Mouse (Mus musculus): Measurements from ENCODE around the gene 1700001C19Rik. TPM values are rescaled to one million over a fixed set of nuclear protein-coding genes. Genes with fewer than 3 reads are reported as not detected.

Gene 1700001C19Rik
- total RNA-seq, 1 experiment: 0.85 TPM

- no peak overlapping the region for H3K27ac ChIP-seq (ENCODE audit: insufficient read depth, low read depth, low read length, poor library complexity, severe bottlenecking)
- peaks cover 0 to 33% of the 10 kb centered on the region in 2 experiments; a peak in 2 of 4 replicates for H3K4me1 ChIP-seq (ENCODE audit: control insufficient read depth in 2 of 2, insufficient read depth in 2 of 2, low read length in 2 of 2, poor library complexity in 1 of 2)
- no peaks in the 10 kb centered on the region for H3K9me3 ChIP-seq (ENCODE audit: control insufficient read depth, insufficient read depth, low read depth, low read length)
- DNase-seq (ENCODE audit: low read depth, low spot score): peak; percentile 87
- H3K9ac ChIP-seq (ENCODE audit: insufficient read depth, low read depth, low read length, poor library complexity, severe bottlenecking): no peak overlapping the region
- in situ Hi-C loops (cut with MboI; ENCODE audit: low sequenced_read_pairs in 2 of 2, unreplicated experiment in 2 of 2): no loop called here
- H3K36me3 ChIP-seq (ENCODE audit: control insufficient read depth, insufficient read depth, low read length, poor library complexity, severe bottlenecking): 0 out of 2 replicates have a peak, but pooled peaks cover under 1% of the 10 kb centered on the region
- no peak for TF ChIP-seq HCFC1 (IDR thresholded peaks at IDR 0.05; ENCODE audit: borderline replicate concordance, insufficient read depth, low read length)
- no peak for TF ChIP-seq MAFK (IDR thresholded peaks at IDR 0.05; ENCODE audit: insufficient read depth, low read depth, low read length)
- TF ChIP-seq ZC3H11A (IDR thresholded peaks at IDR 0.05; ENCODE audit: borderline replicate concordance, low read depth, low read length): peak; percentile 59; the same call in 1 of the 2 replicates
- H3K4me3 ChIP-seq (ENCODE audit: insufficient read depth in 1 of 2, low read depth in 1 of 2, low read length in 2 of 2, poor library complexity in 1 of 2, severe bottlenecking in 1 of 2): no peak overlapping the region
Measured at GRCm38 (mm10) chr17:47482401-47482800, 45.2 kb upstream of the 1700001C19Rik start.

DNA sequence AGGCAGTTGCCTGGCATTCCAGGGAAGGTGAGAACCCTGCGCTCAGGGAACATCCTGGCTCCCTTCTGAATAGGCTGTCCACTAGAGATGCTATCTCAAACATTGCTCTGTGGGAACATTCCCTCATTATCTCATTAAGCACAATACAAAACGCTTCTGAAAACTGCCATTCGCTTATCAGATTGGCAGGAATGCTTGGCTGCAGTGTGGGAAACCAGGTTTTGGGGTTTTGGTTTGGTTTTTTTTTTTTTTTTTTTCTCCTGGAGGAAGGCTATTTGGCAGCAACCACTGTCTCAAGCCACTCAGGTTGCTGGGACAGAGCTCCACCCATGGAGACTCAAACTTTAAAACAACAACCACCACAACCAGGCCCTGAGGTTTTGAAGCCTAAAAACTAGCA is 42.7 kb upstream of the 1700001C19Rik start:
- Histone ChIP-seq H3K4me3 (ENCODE audit: insufficient read depth in 1 of 2, low read depth in 1 of 2, low read length in 2 of 2, poor library complexity in 1 of 2, severe bottlenecking in 1 of 2) (no peak overlapping the region), H3K27ac (ENCODE audit: insufficient read depth, low read depth, low read length, poor library complexity, severe bottlenecking) (no peak overlapping the region), H3K9me3 (ENCODE audit: control insufficient read depth, insufficient read depth, low read depth, low read length) (no peaks in the 10 kb centered on the region), H3K36me3 (ENCODE audit: control insufficient read depth, insufficient read depth, low read length, poor library complexity, severe bottlenecking) (no peaks in the 10 kb centered on the region), H3K9ac (ENCODE audit: insufficient read depth, low read depth, low read length, poor library complexity, severe bottlenecking) (no peak overlapping the region), H3K4me1 (ENCODE audit: control insufficient read depth in 2 of 2, insufficient read depth in 2 of 2, low read length in 2 of 2, poor library complexity in 1 of 2) (peaks cover 0 to 15% of the 10 kb centered on the region in 2 experiments; a peak in 2 of 4 replicates)
- in situ Hi-C loops (cut with MboI; ENCODE audit: low sequenced_read_pairs in 2 of 2, unreplicated experiment in 2 of 2): no loop called here
- no peak for DNase-seq (ENCODE audit: low read depth, low spot score)
- TF ChIP-seq CHD2 (IDR thresholded peaks at IDR 0.05; ENCODE audit: low read depth, low read length): no peak
- no peak for TF ChIP-seq ZC3H11A (IDR thresholded peaks at IDR 0.05; ENCODE audit: borderline replicate concordance, low read depth, low read length)
- no peak for TF ChIP-seq MAFK (IDR thresholded peaks at IDR 0.05; ENCODE audit: insufficient read depth, low read depth, low read length)
- no peak for TF ChIP-seq HCFC1 (IDR thresholded peaks at IDR 0.05; ENCODE audit: borderline replicate concordance, insufficient read depth, low read length)
- TF ChIP-seq ZNF384 (IDR thresholded peaks at IDR 0.05; ENCODE audit: low read depth, low read length): no peak

- DNase-seq (ENCODE audit: low read depth, low spot score): peak; percentile 76
Measured at GRCm38 (mm10) chr17:47475714-47476113, 38.5 kb upstream of the 1700001C19Rik start.

GRCm38 (mm10) chr17:47475181-47475580 is 38.0 kb upstream of the 1700001C19Rik start:
- Histone ChIP-seq H3K9me3 (ENCODE audit: control insufficient read depth, insufficient read depth, low read depth, low read length) (no peaks in the 10 kb centered on the region), H3K4me3 (ENCODE audit: insufficient read depth in 1 of 2, low read depth in 1 of 2, low read length in 2 of 2, poor library complexity in 1 of 2, severe bottlenecking in 1 of 2) (no peak overlapping the region)
- in situ Hi-C loops (cut with MboI; ENCODE audit: low sequenced_read_pairs in 2 of 2, unreplicated experiment in 2 of 2): no loop called here

More at GRCm38 (mm10) chr17:47475714-47476113, 38.5 kb upstream of the 1700001C19Rik start:
- TF ChIP-seq ZC3H11A (IDR thresholded peaks at IDR 0.05; ENCODE audit: borderline replicate concordance, low read depth, low read length) (no peak), HCFC1 (IDR thresholded peaks at IDR 0.05; ENCODE audit: borderline replicate concordance, insufficient read depth, low read length) (no peak), MAFK (IDR thresholded peaks at IDR 0.05; ENCODE audit: insufficient read depth, low read depth, low read length) (no peak), ZNF384 (IDR thresholded peaks at IDR 0.05; ENCODE audit: low read depth, low read length) (no peak), CHD2 (IDR thresholded peaks at IDR 0.05; ENCODE audit: low read depth, low read length) (no peak)
- H3K27ac ChIP-seq (ENCODE audit: insufficient read depth, low read depth, low read length, poor library complexity, severe bottlenecking): no peak overlapping the region
- peaks cover 3 to 19% of the 10 kb centered on the region in 2 experiments; a peak in 3 of 4 replicates for H3K4me1 ChIP-seq (ENCODE audit: control insufficient read depth in 2 of 2, insufficient read depth in 2 of 2, low read length in 2 of 2, poor library complexity in 1 of 2)
- no peak overlapping the region for H3K9ac ChIP-seq (ENCODE audit: insufficient read depth, low read depth, low read length, poor library complexity, severe bottlenecking)
- in situ Hi-C loops (cut with MboI; ENCODE audit: low sequenced_read_pairs in 2 of 2, unreplicated experiment in 2 of 2): no loop called here
- no peak overlapping the region for H3K4me3 ChIP-seq (ENCODE audit: insufficient read depth in 1 of 2, low read depth in 1 of 2, low read length in 2 of 2, poor library complexity in 1 of 2, severe bottlenecking in 1 of 2)
- H3K36me3 ChIP-seq (ENCODE audit: control insufficient read depth, insufficient read depth, low read length, poor library complexity, severe bottlenecking): no peaks in the 10 kb centered on the region
- no peaks in the 10 kb centered on the region for H3K9me3 ChIP-seq (ENCODE audit: control insufficient read depth, insufficient read depth, low read depth, low read length)

More at GRCm38 (mm10) chr17:47475181-47475580, 38.0 kb upstream of the 1700001C19Rik start:
- DNase-seq (ENCODE audit: low read depth, low spot score): no peak
- no peaks in the 10 kb centered on the region; the same call in 1 of the 2 replicates for H3K36me3 ChIP-seq (ENCODE audit: control insufficient read depth, insufficient read depth, low read length, poor library complexity, severe bottlenecking)
- no peak for TF ChIP-seq CHD2 (IDR thresholded peaks at IDR 0.05; ENCODE audit: low read depth, low read length)
- no peak for TF ChIP-seq MAFK (IDR thresholded peaks at IDR 0.05; ENCODE audit: insufficient read depth, low read depth, low read length)
- no peak for TF ChIP-seq HCFC1 (IDR thresholded peaks at IDR 0.05; ENCODE audit: borderline replicate concordance, insufficient read depth, low read length)
- TF ChIP-seq ZNF384 (IDR thresholded peaks at IDR 0.05; ENCODE audit: low read depth, low read length): no peak
- TF ChIP-seq ZC3H11A (IDR thresholded peaks at IDR 0.05; ENCODE audit: borderline replicate concordance, low read depth, low read length): no peak
- H3K9ac ChIP-seq (ENCODE audit: insufficient read depth, low read depth, low read length, poor library complexity, severe bottlenecking): no peak overlapping the region
- H3K27ac ChIP-seq (ENCODE audit: insufficient read depth, low read depth, low read length, poor library complexity, severe bottlenecking): no peak overlapping the region
- peaks cover 3 to 15% of the 10 kb centered on the region in 2 experiments; a peak in 3 of 4 replicates for H3K4me1 ChIP-seq (ENCODE audit: control insufficient read depth in 2 of 2, insufficient read depth in 2 of 2, low read length in 2 of 2, poor library complexity in 1 of 2)

Data from ES-E14 (cell line).